Mouse (Mus musculus) kidney, adult 9 months (tissue): ENCODE results near the gene Cda.

Experiments used
- DNase-seq: peaks from one replicate; pipeline ENCODE4 v3.0.0; 2022

Cda gene

DNA sequence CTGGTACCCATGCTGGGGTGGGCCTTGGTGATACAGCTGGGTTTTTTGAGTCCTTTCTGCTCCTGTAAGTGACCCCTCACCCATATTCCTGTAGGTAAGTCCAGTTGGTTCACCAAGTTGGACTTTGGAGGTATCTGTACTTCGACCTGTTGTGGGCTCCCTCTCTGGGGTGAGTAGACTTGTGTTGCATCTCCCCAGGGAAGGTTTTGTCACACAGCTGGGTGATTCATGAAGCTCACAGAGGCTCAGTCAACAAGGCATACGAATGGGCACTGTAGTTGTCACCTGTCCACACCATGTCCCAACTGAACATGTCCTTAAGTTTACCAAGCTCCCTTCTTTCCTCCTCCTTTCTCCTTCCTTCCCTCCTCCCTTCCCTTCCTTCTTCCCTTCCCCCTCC, 1.2 kb downstream of the Cda start:
- DNase-seq: peak; percentile 89

DNA sequence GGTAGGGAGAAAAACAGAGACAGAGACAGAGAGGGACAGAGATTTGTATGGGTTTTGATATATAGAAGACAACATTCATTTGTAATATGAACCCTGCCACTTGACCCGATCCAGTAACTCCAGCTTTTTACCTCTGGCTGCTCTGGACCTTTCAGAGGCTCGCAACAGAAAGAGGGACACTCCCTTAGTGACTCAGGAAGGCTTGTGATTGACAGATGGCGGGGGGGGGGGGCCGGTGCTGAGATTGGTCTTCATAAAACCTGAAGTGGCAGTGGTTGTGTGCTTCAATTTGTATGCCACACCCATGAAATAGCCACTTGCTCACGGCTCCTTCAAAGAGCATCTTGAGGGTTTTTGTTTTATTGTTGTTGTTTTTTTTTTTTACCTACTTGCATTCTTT, 4.3 kb downstream of the Cda start:
- DNase-seq: no peak

DNA sequence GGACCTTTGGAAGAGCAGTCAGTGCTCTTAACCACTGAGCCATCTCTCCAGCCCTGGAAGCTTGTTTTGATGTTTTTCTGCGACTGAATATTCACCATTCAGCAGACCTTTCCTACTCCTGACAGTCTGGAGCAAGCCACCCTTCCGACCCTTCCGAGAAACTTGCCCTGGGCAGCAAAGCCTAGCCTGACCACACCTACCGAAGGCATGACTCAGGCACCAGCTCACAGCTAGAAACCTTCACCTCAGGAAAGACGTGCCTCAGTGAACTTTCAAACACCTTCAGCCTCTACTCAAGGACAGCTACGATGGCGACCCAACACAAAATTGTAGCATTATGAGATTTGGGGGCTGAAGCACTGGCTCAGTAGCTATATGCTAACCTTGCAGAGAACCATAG, 4.9 kb downstream of the Cda start:
- peak; percentile 52 for DNase-seq

DNA sequence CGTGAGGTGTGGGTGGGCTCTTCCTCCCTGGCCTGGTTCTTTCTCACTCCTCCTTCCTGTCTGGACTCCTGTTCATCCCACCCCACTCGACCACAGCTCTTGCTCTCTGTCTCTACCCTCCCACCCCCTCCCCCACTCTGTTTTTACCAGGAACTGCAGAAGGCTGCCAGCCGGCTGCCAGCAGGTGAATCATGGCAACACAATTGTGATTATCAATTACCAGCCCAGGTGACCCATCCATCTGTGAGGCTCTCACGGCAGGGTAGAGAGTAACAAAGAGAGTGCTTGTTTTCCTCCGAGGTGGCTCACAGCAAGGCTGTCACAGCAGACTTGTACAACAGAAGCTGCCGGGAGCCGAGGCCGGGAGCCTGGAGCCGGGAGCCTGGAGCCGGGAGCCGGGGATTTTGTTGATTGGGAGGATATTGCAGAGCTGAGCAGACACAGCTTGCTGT, 6.4 kb downstream of the Cda start:
- no peak for DNase-seq

DNA sequence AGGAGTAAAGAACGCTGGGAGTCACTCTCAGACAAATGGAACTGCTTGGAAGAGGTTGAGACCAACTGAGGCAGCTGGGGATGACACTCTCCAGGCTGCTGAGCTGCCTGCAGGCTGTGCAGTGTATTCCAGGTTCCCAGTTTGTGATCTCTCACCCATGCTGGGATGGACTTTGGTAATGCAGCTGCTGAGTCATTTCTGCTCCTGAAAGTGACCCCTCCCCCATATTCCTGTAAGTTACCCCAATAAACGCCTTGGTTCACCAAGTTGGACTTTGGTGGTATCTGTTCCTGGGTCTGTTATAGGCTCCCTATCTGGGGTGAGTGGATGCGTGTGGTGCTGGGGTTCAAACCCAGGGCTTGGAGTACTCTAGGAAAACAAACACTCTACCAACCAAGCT, 9.6 kb downstream of the Cda start:
- peak; percentile 50 for DNase-seq

DNA sequence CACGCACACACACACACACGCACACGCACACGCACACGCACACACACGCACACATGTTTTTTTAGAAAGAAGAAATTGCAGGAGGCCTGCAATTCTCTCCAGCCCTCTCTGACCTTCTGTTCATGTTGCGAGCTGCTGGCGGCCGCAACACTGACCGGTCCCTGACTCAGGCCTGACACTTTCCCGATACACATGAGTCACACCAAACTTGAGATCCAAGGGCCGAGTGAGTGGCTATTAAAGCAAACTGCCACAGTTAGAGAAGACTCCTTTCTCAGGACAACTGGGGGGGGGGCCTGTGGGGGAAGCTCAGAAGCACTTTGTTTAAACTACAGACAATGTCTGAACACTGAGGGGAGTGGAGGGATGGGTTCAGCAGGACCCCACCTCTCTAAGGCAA, 11.2 kb downstream of the Cda start:
- DNase-seq: no peak

DNA sequence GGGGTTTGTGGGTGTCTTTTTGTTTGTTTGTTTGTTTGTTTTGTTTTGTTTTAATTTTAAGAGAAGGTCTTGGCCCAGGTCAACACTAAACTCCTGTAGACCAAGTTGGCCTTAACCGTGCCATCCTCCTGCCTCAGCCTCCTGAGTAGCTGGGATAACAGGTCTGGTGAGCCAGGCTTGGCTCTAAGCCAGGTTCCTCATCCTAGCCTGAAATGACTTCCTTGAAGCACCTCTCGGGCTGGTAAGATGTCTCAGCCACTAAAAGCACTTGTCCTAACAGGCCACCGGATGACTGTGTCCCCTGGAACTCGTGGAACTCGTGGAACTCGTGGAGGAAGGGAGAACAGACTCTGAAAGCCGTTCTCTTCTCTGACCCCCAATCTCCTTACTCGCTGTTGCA, 11.7 kb downstream of the Cda start:
- DNase-seq: no peak

DNA sequence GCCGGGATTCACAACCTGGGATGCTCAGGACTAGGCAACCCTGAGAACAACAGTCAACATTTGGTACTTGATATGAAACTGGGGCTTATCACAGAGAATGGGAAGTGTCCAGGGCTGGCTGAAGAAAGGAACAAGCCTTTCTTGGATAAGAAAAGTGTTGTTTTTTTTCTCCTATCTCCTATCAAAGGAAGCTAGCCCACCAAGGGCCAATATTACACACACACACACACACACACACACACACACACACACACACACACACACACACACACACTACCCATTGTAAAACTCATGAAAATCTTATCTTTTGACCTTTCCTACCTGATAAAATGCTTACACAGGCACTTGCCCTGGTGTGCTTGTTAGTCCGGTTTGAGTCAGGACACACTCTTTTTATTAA, 12.3 kb downstream of the Cda start:
- no peak for DNase-seq

DNA sequence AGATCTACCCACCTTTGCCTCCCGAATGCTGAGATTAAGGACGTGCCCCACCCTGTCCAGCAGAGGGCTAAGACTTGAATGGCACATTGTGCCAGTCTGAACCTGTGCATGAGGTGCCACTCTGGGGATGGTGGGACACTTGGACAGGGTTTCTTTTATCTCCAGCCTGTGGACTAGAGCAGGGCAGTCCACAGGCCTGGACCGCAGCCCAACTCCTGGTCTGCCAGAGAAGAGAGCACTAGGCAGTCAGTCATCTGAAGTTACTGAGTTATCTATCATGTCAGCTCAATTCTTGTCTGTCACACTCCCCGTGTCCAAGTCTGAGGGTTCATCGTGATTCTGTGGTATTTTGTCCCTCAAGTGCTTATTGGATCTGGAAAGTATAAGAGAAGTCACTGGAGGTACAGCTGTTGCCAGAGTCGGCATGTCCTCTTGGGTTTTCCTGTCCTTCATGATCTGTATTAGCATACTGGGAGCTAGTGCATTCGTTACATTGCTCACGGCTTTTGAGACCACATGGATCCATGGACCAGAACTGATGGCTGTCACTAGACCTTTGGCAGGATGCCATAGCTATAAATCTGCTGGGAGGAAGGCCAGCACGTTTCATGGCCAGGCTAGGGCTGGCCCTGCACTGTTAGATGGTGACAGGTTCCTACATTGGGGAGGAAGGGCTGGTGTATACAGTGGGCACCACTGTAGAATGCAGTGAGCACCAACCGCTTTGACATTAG, 14.2 kb downstream of the Cda start:
- DNase-seq: peak; percentile 73

DNA sequence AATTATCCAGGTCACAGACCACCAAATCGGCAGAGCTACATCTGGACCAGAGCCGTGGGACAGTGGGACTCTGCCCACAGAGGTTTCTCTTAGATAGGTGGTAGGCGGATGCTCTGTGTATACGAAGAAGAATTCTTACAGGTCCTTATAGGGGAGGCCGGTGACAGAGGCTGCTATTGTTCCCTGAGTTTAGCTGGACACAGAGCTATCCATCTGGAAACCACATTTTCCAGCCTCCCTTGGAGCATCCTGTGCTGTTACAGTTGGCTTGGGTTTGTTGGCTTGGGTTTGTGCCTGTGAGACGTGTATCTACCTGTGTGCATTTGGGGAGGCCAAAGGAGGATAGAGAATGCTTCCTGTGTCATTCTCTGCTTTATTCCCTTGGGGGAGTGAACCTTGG, 15.1 kb downstream of the Cda start:
- no peak for DNase-seq

DNA sequence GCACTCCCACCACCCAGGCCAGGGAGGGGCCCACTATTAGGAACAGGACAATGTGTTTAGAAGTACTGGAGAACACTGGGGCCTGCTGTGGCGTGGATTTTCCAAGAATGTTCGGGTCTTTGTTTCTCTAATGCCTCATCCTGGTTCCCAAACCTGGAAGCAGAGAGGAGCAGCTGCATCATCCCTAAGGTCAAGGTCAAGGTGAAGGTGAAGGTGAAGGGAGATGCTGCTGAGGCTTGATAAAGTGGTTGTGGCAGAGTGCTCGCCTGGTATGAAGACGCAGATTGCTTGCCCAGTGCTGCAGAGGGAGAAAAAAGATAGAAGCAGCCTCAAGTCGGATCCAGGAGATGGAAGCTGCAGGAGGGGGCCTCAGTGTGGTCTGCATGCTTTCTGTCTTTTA, 16.0 kb downstream of the Cda start:
- DNase-seq: no peak

DNA sequence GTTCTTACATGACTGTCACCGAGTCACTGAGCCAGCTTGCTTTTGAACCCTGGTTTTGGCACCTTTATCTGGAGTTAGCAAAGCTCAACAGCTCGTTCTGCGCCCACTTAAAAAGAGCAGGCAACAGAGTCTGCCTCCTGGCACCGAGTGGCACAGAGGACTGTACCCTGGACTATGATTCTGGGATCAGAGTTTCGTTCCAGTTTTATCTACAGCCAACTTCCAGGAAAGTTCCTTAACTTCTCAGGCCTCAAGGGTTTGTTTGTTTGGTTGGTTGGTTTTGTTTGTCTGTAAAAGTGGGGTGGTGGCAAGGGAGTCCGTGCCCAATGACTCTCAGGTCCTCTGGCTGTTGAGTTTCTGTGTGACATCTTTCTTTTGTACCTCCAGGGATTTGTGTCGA, 19.1 kb downstream of the Cda start:
- peak; percentile 88 for DNase-seq

DNA sequence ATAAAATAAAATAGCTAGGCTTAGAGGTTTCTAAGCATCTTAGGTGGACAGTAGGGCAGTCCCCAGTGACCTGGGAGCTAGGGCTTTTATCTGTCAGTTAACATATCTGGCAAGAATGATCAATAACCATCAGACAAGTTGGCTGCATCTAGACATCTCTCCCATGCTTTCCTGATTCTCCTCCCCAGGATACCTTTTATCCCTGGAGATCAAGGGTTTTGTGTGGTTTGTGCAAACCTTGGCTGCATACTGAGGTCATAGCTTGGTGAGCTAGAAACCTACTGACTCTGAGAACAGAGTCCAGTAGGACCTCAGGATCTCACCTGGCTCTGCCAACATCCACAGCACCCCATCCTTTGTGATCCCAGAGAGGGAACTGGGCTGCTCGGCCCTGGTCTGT, 20.5 kb downstream of the Cda start:
- no peak for DNase-seq

DNA sequence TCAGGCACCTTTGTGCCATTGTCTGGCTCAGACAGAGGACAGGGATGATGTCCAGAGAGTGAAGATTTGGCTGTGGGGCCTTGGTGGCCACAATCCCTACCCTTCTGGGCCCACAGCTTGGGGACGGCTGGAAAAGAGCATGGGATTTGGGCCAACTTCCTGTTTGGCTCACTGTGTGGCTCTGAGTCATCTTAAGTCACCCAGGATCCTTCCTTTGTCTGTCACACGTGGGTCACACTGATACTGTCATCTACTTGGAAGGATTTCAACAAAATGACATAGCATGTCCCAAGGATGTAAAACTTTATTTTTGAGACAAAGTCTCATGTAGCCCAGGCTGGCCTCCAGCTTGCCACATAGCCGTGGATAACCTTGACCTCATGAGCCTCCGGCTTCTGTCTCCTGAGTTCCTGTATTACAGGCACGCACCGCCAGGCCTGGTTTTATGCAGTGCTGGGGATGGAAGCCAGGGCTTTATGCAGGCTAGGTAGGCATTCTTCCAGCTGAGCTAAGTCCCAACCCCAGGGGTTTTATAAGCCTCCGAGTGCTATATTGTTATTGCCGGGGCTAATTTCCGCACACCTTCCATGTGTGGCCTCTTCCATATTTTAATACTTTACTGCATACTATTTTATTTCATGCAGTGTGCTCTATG, 22.8 kb downstream of the Cda start:
- peak; percentile 60 for DNase-seq

DNA sequence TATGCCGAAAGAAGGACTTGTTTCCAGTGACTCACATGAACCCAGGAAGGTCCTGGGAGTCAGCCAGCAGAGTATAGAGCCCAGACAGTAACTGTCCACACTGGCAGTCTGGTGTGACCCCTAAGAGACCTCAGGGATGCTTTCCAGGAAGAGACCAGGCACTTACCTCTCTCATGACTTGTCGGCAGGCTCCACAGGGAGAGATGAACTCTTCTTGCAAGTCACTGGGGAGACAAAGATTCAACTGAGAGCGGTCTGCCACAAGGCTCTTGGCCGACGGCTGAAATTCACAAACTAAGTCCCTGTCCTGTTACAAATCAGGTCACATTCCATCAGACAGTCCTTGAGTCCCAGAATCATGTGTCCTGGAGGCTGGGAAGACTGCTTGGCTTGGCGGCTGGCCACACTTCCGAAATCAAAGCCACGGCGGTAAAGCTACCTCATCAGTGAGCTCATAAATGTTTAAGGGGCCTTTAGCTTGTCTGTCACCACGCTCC, 24.4 kb downstream of the Cda start:
- peak; percentile 58 for DNase-seq

DNA sequence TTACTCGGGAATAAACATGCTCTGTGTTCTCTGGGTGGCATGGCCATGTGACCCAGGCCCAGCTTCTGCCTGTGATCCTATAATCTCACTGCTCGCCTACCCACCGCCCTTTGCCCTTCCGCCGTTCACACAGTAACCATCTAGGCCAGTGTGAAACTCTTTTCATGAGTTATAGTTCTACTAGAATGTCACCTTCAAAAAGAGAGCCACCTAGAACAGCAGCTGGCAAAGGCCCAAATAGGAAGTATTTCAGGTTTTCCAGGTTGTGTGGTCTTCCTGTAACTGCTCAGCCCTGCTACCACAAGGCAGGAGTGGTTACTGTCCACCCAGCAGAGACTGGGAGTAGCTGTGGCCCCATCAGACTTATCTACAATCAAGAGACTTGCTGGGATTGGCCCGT, 25.0 kb downstream of the Cda start:
- DNase-seq: peak; percentile 96

DNA sequence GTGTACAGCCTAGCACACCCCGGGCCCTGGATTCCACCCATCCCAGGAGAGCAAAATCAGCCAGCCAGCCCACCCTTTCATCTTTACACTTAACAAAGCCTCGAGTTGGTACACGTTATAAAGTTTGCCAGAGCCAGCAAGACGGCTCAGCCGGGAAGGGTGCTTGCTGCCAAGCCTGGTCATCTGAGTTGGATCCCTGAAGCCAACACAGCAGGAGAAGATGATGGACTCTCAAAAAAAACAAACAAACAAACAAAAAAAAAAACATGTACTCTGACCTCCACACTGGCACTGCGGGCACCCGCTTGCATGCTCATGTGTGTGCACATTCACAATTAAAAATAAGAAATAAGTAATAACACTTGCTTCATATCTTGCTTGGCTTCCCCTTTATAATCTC, 25.7 kb downstream of the Cda start:
- peak; percentile 55 for DNase-seq

DNA sequence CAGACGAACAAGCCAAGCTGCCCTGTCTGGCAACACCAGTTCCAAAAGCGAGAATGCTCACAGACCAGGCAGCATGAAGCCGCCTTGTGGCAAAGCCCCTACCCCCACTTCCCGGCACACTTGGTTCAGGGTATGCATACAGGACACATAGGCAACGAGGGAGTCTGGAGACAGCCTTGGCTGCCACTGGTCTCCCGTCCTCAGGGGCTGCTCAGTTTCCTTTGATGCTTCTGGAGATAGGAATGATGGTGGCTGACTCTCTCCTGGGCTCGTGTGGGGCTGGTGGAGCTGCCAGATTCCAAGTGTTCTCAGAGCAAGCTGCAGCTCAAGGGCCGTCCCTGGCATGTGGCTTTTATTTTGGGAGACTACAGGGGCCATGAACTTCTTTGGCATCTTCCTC, 26.4 kb downstream of the Cda start:
- no peak for DNase-seq

DNA sequence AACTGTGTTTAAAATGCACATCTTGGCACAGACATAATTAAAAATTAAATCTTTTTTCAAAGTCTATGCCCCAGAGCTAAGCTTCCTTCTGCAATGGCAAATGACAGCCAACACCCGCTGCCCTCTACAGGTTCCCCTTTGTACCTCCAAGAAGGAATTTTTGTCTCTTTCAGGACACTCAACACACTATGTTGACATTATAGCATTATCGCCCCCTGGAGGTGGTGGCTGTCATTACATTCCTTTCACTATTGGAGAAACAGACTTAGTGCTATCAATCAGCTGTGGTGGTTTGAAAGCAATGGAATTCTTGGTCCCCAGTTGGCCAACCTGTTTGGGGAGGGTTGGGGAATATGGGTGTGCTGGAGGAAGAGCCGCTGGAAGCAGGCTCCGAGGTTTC, 27.8 kb downstream of the Cda start:
- peak; percentile 71 for DNase-seq

DNA sequence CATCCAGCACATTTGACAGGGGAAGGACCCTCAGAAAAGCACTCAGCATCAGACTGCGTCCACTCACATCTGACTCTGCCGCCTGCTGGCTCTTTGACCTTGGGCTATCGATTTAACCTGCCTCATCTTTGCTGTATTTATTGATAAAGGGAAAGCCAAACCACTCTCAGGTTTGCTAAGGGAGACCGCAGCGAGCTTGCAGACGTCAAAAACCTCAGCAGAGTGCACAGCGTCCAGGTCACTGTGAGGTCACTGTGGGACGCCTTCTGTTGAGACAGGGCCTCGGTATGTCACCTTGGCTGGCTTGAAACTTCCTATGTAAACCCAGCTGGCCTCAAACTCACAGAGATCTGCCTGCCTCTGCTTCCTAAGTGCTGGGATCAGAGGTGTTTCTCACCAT, 30.5 kb downstream of the Cda start:
- no peak for DNase-seq

DNA sequence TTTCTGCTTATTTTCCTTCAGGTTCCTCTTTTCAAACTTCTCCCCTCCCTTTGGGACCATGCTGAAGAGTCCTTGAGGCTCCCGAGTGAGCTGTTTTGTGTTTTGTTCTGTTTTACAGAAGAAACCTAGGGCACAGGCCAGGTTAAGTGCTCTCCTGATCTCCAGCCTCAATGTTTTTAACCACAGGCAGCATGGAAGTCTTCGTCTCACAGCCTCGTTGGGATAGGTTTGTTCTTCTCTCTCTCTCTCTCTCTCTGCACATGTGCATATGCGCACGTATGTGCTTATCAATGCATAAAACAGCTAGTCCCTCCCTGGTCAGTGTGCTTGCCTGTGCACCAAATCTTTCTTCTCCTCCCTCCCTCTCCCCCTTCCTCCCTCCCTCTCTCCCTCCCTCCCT, 30.9 kb downstream of the Cda start:
- DNase-seq: no peak

DNA sequence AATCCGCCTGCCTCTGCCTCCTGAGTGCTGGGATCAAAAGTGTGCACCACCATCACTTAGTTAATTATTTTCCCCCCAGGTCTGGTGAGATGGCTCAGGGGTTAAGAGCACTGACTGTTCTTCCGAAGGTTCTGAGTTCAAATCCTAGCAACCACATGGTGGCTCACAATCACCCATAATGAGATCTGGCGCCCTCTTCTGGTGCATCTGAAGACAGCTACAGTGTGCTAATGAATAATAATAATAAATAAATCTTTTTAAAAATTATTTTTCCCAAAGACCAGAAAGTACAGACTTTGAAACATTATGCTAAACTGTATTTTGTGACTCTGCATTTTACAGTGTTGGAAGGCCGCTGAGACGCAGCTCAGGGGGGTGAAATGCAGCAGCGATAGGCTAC, 32.1 kb downstream of the Cda start:
- DNase-seq: no peak

DNA sequence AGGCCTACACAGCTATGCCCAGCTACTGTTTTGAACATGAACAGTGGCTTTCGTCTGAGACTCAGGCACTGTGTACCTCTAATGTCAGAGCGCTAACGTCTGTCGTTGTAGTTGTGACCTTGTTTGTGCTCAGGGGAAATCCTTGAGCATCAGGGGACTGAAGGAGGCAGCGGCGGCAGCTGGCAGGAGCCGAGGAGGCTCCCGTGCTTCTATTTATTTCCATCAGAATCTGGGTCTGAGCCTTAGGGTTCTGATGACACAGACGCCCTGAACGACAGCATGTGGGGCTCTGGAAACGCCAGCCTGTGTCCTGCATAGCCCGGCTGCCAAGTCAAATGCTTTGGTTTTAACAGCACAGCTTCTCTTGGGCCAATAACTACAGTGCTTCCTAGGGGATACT, 32.8 kb downstream of the Cda start:
- no peak for DNase-seq

DNA sequence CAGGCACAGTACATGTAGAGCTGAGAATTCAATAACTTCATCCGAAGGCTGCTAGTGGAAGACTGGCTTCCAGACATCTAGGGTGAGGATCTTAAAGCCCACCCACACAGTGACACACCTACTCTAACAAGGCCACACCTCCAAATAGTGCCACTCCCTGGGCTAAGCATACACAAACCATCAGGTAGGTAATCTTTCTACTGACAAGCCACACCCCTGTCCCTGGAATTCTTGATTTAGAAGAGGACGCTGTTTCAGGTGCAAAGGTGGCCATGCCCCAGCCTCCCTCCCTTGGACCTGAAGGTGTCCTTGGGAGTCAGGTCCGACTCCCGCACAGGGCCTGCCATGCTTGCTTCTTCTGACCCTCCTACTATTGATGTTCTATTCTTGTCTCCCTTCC, 34.7 kb downstream of the Cda start:
- DNase-seq: no peak

DNA sequence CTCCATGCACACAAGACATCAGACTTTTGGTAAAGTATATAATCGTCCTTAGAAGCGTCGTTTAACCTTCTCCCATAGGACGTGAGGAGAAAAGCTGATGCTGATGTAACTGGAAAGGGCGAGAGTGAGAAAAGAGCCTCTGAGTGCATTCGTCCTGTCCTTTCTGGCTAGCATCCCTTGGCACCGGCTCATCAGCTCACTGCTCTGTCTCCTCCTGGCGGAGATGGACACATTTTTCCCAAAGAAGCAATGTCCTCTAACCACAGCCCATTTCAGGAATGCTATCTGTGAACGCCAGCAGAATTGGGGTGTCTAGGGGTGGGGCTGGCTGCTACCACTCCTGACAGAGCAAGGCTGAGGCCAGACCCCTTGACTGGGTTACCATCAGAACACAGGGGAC, 36.1 kb downstream of the Cda start:
- no peak for DNase-seq
